Mouse (Mus musculus) hindbrain, postnatal 0 days (tissue): ENCODE results near the gene Spata31d1c. TPM values are rescaled to one million over a fixed set of nuclear protein-coding genes. Genes with fewer than 3 reads are reported as not detected.

ENCODE experiments used
- ATAC-seq: fragments of 200-750 bp; cut with Nextera tagmentation; 2 replicates; pipeline ENCODE4 v1.8.0; 2017; ENCODE audit warnings: mild to moderate bottlenecking, moderate TSS enrichment, moderate library complexity
- DNase-seq: peaks from one replicate; pipeline ENCODE4 v3.0.0-alpha.2; 2015; ENCODE audit warnings: low spot score
- H3K27ac ChIP-seq: fragments of 300-500 bp; sonication (generic); 2 replicates; pipeline ENCODE4 v1.5.1; 2014; ENCODE audit warnings: mild to moderate bottlenecking
- H3K27me3 ChIP-seq: fragments of 300-500 bp; sonication (generic); 2 replicates; pipeline ENCODE4 v1.6.1; 2014; ENCODE audit warnings: low read length, mixed read lengths; ENCODE audit not compliant: insufficient read depth
- H3K36me3 ChIP-seq: fragments of 300-500 bp; sonication (generic); 2 replicates; pipeline ENCODE4 v1.6.1; 2014; ENCODE audit warnings: low read length, mixed read lengths; ENCODE audit not compliant: insufficient read depth
- H3K4me1 ChIP-seq: fragments of 300-500 bp; sonication (generic); 2 replicates; pipeline ENCODE4 v1.6.1; 2014; ENCODE audit warnings: antibody characterized with exemption, low read length, mixed read lengths; ENCODE audit not compliant: insufficient read depth
- H3K4me2 ChIP-seq: fragments of 300-500 bp; sonication (generic); 2 replicates; pipeline ENCODE4 v1.6.1; 2014; ENCODE audit warnings: low read depth, mild to moderate bottlenecking, low read length, moderate library complexity, mixed read lengths
- H3K4me3 ChIP-seq: fragments of 300-500 bp; sonication (generic); 2 replicates; pipeline ENCODE4 v1.5.1; 2014; ENCODE audit warnings: low read length
- H3K9ac ChIP-seq: fragments of 300-500 bp; sonication (generic); replicated peaks from 2 replicates; pipeline ENCODE4 v1.6.1; 2014; ENCODE audit warnings: mild to moderate bottlenecking, low read length, moderate library complexity, mixed read lengths
- H3K9me3 ChIP-seq: fragments of 300-500 bp; sonication (generic); 2 replicates; pipeline ENCODE4 v1.6.1; 2016; ENCODE audit warnings: low read length, mixed read lengths
- CTCF ChIP-seq: IDR thresholded peaks from 2 replicates; pipeline ENCODE4 v1.5.1; 2016; ENCODE audit warnings: antibody characterized with exemption, control low read depth, low read depth
- WGBS: fragments of 180-500 bp; shearing (Covaris S2); extraction: QIAGEN DNeasy Blood & Tissue Kit; methylation state at CpG from one replicate; pipeline ENCODE4 v1.1.7; 2014; 5-methylcytosine and 5-hydroxymethylcytosine counted together
- polyA plus RNA-seq: library from polyadenylated mRNA; unstranded; fragments of >200 nt; fragmentation: Nextera tagmentation; extraction: Ambion mirVana; gene quantifications from 2 replicates; pipeline ENCODE4 v1.2.1, GENCODE M21; 2015
- total RNA-seq: library from RNA; depleted of rRNA; stranded (reverse); fragments of >200 nt; gene quantifications from 2 replicates; pipeline ENCODE4 v1.2.3, GENCODE M21; 2014; rRNA removed

Spata31d1c gene
- total and polyA plus RNA-seq, 2 experiments from 2014 or later, result not detected

GRCm38 (mm10) chr13:65052660-65053059 is 19.8 kb downstream of the Spata31d1c start, which contains the start of gene Prss47:
TSS of gene Prss47 (minus strand) at chr13:65052760.
- H3K4me1 ChIP-seq, result no peaks in the 10 kb centered on the region
- H3K27me3 ChIP-seq, result no peaks in the 10 kb centered on the region
- ATAC-seq (no peak), DNase-seq (no peak)
- no peak within 1 kb of the TSS for H3K4me3 ChIP-seq
- H3K4me2 ChIP-seq, result no peak within 1 kb of the TSS
- H3K27ac ChIP-seq, result no peak within 1 kb of the TSS
- peaks cover 2% of the 10 kb centered on the region; the same call in 1 of the 2 replicates for H3K9me3 ChIP-seq
- H3K36me3 ChIP-seq, result no peaks in the 10 kb centered on the region
- WGBS, result 89% methylated on average over 9 of the region's 9 CpGs
- TF ChIP-seq CTCF, result no peak
- no peak within 1 kb of the TSS for H3K9ac ChIP-seq

GRCm38 (mm10) chr13:65069969-65070368 is 37.1 kb downstream of the Spata31d1c start:
- no peaks in the 10 kb centered on the region for H3K4me1 ChIP-seq
- 89% methylated on average over 2 of the region's 2 CpGs for WGBS
- H3K27ac ChIP-seq, result no peak overlapping the region
- no peak overlapping the region for H3K4me2 ChIP-seq
- no peak overlapping the region for H3K4me3 ChIP-seq
- H3K27me3 ChIP-seq, result no peaks in the 10 kb centered on the region
- TF ChIP-seq CTCF, result no peak
- no peaks in the 10 kb centered on the region for H3K9me3 ChIP-seq
- ATAC-seq (no peak), DNase-seq (no peak)
- no peak overlapping the region for H3K9ac ChIP-seq
- H3K36me3 ChIP-seq, result peaks cover 15% of the 10 kb centered on the region

Other genes with a start within 250 kb of the Spata31d1c start
- 1.4 and 4.9 TPM in 2 replicates for gene Cntnap3, start 129.1 kb upstream of the Spata31d1c start, total RNA-seq
- 0.93 and 1.2 TPM in 2 replicates for gene Cntnap3, start 129.1 kb upstream of the Spata31d1c start, polyA plus RNA-seq
- not detected in 2 replicates for gene Spata31, start 115.7 kb upstream of the Spata31d1c start, total RNA-seq
- gene Spata31, start 115.7 kb upstream of the Spata31d1c start, polyA plus RNA-seq, result not detected in 2 replicates
- gene Prss47, start 19.7 kb downstream of the Spata31d1c start, total RNA-seq, result not detected in 2 replicates
- gene Prss47, start 19.7 kb downstream of the Spata31d1c start, polyA plus RNA-seq, result not detected in 2 replicates
- gene Mfsd14b, start 79.9 kb downstream of the Spata31d1c start, total RNA-seq, result 37.6 and 39.3 TPM in 2 replicates
- 21.4 and 22.4 TPM in 2 replicates for gene Mfsd14b, start 79.9 kb downstream of the Spata31d1c start, polyA plus RNA-seq
- gene Olfr465-ps1, start 105.0 kb downstream of the Spata31d1c start, total RNA-seq, result not detected in 2 replicates
- gene Olfr465-ps1, start 105.0 kb downstream of the Spata31d1c start, polyA plus RNA-seq, result not detected in 2 replicates
- gene Olfr466, start 117.2 kb downstream of the Spata31d1c start, total RNA-seq, result not detected in 2 replicates
- not detected in 2 replicates for gene Olfr466, start 117.2 kb downstream of the Spata31d1c start, polyA plus RNA-seq
- gene Nlrp4f, start 172.9 kb downstream of the Spata31d1c start, total RNA-seq, result not detected in 2 replicates
- gene Nlrp4f, start 172.9 kb downstream of the Spata31d1c start, polyA plus RNA-seq, result 0.15 and 0.40 TPM in 2 replicates
- not detected in 2 replicates for gene Gm10775, start 226.5 kb downstream of the Spata31d1c start, total RNA-seq
- 1.1 and 2.0 TPM in 2 replicates for gene Gm10775, start 226.5 kb downstream of the Spata31d1c start, polyA plus RNA-seq
- gene Zfp369, start 245.8 kb downstream of the Spata31d1c start, total RNA-seq, result 46.1 and 57.1 TPM in 2 replicates
- 9.1 and 9.3 TPM in 2 replicates for gene Zfp369, start 245.8 kb downstream of the Spata31d1c start, polyA plus RNA-seq